Mouse (Mus musculus): Measurements from ENCODE around the gene Tmco4.

The Tmco4 gene

DNA sequence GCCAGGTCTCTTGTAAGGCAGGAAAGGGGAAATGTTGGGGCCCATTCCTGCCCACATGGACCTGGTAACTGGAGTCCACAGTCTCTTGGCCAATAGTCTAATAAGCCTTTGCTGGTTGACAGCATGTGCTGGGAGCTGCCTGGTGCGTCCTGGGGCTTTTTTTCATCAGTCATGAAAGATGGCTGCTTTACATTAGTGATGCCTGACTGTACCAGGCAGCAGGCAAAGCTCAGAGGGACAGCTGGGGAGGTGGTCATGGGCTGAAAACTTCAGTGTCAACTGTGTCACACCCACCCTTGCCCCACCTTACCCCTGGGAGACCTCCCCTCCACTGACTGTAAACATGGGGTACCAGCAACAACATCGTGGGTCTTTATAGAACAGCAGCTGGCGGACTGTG lies 83.1 kb downstream of the Tmco4 start:
- no peak for DNase-seq (ENCODE audit: low spot score in 2 of 2)

GRCm38 (mm10) chr4:139057291-139057690 lies 84.6 kb downstream of the Tmco4 start:
- DNase-seq (ENCODE audit: low spot score in 2 of 2), result no peak

GRCm38 (mm10) chr4:139058029-139058428 lies 85.3 kb downstream of the Tmco4 start:
- DNase-seq (ENCODE audit: low spot score in 2 of 2), result no peak

- no peak for DNase-seq (ENCODE audit: low spot score in 2 of 2)
These were observed 86.9 kb downstream of the Tmco4 start for GRCm38 (mm10) chr4:139059569-139059968.

DNA sequence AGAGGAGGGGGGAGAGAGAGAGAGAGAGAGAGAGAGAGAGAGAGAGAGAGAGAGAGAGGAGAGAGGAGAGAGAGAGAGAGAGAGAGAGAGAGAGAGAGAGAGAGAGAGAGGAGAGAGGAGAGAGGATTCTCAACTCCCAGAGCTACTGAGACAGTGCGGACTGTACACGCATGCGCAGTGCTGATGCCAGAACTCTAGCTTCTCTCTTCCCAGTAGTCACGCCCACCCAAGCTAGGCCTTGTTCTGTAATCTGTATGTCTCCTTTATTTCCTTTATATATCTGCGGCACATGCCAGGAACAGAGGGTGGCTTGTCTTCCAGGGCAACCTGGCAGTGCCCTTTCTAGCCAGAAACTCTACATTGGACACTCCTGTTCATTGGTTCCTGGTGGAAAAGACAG lies 92.1 kb downstream of the Tmco4 start:
- DNase-seq (ENCODE audit: low spot score in 2 of 2), result peak in 1 of 2 experiments; percentile 34

DNA sequence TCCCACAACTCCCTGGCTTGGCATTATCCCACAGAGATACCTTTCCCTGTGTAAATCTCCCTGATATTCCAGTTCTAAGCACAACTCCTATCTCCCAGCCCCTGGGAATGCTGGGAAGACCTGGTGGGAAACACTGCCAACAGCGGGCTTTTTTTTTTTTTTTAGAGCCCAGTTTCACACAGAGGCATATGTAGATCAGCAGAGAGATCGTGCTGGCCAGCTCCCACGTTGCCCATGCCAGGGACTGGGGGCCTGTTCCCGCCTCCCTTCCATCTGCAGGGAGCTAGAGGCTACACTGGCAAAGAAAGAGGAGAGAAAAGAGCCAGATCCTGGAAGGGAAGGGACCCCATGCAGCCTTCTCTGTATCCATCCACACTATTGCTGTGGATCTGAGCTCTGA lies 95.6 kb downstream of the Tmco4 start:
- peak in 1 of 2 experiments; percentile 82 for DNase-seq (ENCODE audit: low spot score in 2 of 2)

- DNase-seq (ENCODE audit: low spot score in 2 of 2), result no peak
These were observed 101.4 kb downstream of the Tmco4 start for GRCm38 (mm10) chr4:139074060-139074459.

GRCm38 (mm10) chr4:139075041-139075711 lies 102.5 kb downstream of the Tmco4 start, which contains the start of gene Htr6:
Htr6 (minus strand) TSS chr4:139075570.
- DNase-seq (ENCODE audit: low spot score in 2 of 2), result no peak

- no peak for DNase-seq (ENCODE audit: low spot score in 2 of 2)
These were observed 103.2 kb downstream of the Tmco4 start for GRCm38 (mm10) chr4:139075915-139076314.

- no peak for DNase-seq (ENCODE audit: low spot score in 2 of 2)
These were observed 105.6 kb downstream of the Tmco4 start for GRCm38 (mm10) chr4:139078313-139078712.

DNA sequence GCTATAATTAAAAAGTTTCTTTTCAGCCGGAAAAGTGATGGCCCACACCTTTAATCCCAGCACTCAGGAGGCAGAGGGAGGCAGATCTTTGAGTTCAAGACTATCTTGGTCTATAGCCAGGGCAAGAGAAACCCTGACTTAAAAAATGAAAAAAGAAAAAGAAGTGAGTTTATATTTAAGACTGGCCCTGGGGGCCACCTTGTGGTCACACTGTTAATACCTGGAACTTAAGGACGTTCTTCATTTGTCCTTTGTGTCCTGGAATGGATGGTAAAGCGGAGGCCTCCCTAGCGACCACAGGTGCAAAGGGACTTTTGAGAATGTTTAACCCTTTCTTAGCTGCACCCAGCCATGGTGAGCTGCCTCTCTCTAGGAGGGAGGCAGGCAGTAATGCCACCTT lies 106.0 kb downstream of the Tmco4 start:
- DNase-seq (ENCODE audit: low spot score in 2 of 2), result no peak

GRCm38 (mm10) chr4:139079439-139079838 lies 106.8 kb downstream of the Tmco4 start:
- DNase-seq (ENCODE audit: low spot score in 2 of 2), result no peak

- no peak for DNase-seq (ENCODE audit: low spot score in 2 of 2)
These were observed 107.6 kb downstream of the Tmco4 start for GRCm38 (mm10) chr4:139080259-139080658.

- DNase-seq (ENCODE audit: low spot score in 2 of 2), result peak in 1 of 2 experiments; percentile 58
These were observed 108.7 kb downstream of the Tmco4 start for GRCm38 (mm10) chr4:139081270-139081931.

- peak in 1 of 2 experiments; percentile 37 for DNase-seq (ENCODE audit: low spot score in 2 of 2)
These were observed 110.3 kb downstream of the Tmco4 start for GRCm38 (mm10) chr4:139082790-139083564.

DNA sequence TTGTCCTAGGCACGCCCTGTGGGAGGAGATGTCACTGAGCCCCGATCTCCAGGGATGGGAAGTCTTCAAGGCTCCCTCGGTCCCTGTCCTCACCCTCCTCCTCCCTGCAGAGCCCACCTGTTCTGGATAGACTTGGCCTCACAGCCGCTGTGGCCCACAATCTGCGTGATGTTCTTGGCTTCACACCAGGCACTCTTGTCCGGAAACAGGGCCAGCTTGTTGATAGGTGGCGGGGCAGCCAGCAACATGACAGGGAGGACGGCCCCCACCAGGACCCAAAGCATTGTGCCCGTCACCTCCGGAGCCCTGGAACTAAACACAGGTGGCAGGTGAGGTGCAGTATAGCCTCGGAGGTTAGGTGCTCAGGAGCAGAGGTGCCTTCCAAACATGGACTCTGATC lies 112.6 kb downstream of the Tmco4 start:
- DNase-seq (ENCODE audit: low spot score in 2 of 2), result no peak

DNA sequence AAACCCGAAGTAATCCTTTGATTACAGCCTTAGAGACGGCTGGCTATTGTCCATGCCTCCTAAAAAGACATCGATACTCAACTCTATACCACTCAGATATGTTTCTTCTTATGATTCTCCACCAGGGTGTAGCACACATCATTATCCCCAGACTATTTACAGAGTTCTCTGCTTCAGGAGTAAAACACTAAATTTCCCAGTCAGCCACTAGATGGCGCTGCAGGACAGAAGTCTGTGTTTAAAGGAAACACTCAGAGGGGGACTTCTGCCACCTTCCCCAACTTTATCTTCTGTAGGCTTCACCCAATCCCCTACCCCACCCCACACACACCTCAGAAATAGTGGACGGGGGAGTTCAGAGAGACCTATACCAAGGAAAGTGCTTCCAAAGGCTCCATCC lies 113.3 kb downstream of the Tmco4 start:
- DNase-seq (ENCODE audit: low spot score in 2 of 2), result peak in 1 of 2 experiments; percentile 84

DNA sequence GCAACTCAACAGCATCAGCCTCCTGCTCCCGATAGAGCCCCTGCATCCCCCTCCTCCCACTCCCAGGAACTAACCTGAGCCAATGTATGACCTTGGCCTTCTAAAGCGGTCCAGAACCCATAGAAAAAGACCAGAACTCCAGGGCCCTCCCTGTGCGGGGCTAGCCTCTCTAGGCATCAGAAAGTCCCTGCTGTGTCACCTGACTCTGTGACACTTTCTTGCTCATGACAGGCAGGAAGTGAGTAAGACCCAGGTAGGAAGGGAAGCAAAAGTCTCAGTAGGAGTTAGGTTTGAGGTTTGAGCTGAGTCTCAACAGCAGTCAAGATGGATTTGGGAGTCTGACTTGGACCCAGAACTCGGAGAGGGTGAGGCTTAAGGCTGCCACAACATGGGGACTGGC lies 114.3 kb downstream of the Tmco4 start:
- DNase-seq (ENCODE audit: low spot score in 2 of 2), result no peak

- DNase-seq (ENCODE audit: low spot score in 2 of 2), result no peak
These were observed 116.4 kb downstream of the Tmco4 start for GRCm38 (mm10) chr4:139088982-139089671.

- no peak for DNase-seq (ENCODE audit: low spot score in 2 of 2)
These were observed 117.7 kb downstream of the Tmco4 start for GRCm38 (mm10) chr4:139090303-139090940.

DNA sequence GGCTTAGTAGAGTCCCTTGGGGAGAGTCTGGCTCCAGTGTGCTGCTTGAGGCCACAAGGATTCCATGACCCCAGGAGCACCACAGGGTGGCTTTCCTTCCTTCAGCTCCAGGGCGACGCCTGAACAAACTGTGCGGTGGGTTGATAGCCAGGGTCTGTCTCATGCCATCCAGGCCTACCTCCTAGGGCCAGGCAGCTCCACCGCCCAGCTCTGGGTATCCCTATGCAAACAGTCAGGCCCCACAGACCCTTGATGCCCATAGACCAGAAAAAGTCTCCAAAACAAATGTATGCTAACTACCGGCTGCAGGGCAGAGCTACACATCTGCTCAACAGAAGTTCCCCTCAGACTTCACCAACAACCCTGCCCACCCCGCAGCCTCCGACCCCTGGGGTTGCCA lies 118.4 kb downstream of the Tmco4 start:
- no peak for DNase-seq (ENCODE audit: low spot score in 2 of 2)

Data from left cerebral cortex, adult 9 months (tissue).